Mouse (Mus musculus) left cerebral cortex, adult 9 months (tissue): ENCODE results near the gene Sec22b.

Experiments
- DNase-seq, 2 experiments: peaks; one replicate each; pipeline ENCODE4 v3.0.0; 2022; ENCODE audit warnings: low spot score in 2 of 2

The Sec22b gene

GRCm38 (mm10) chr3:97909737-97910136 is 8.7 kb downstream of the Sec22b start:
- no peak for DNase-seq

GRCm38 (mm10) chr3:97911093-97911492 is 10.1 kb downstream of the Sec22b start:
- DNase-seq = no peak

- no peak for DNase-seq
These were observed 14.1 kb downstream of the Sec22b start for GRCm38 (mm10) chr3:97915081-97915480.

GRCm38 (mm10) chr3:97918885-97919550 is 18.0 kb downstream of the Sec22b start:
- DNase-seq = no peak

GRCm38 (mm10) chr3:97925246-97925645 is 24.3 kb downstream of the Sec22b start:
- peak in 1 of 2 experiments; percentile 25 for DNase-seq

- no peak for DNase-seq
These were observed 26.3 kb downstream of the Sec22b start for GRCm38 (mm10) chr3:97927322-97927721.

- peak in 1 of 2 experiments; percentile 89 for DNase-seq
These were observed 28.2 kb downstream of the Sec22b start for GRCm38 (mm10) chr3:97928968-97929858.

- DNase-seq = no peak
These were observed 29.3 kb downstream of the Sec22b start for GRCm38 (mm10) chr3:97930141-97930786.

GRCm38 (mm10) chr3:97930787-97931158 is 29.8 kb downstream of the Sec22b start:
- DNase-seq = no peak

GRCm38 (mm10) chr3:97931310-97931885 is 30.4 kb downstream of the Sec22b start:
- peak; percentile 35 to 77 for DNase-seq

- DNase-seq = no peak
These were observed 31.1 kb downstream of the Sec22b start for GRCm38 (mm10) chr3:97932131-97932530.

GRCm38 (mm10) chr3:97932771-97933170 is 31.8 kb downstream of the Sec22b start:
- DNase-seq = no peak

GRCm38 (mm10) chr3:97933251-97933650 is 32.3 kb downstream of the Sec22b start:
- no peak for DNase-seq

GRCm38 (mm10) chr3:97933811-97934210 is 32.8 kb downstream of the Sec22b start:
- DNase-seq = no peak

- no peak for DNase-seq
These were observed 33.6 kb downstream of the Sec22b start for GRCm38 (mm10) chr3:97934331-97935300.

GRCm38 (mm10) chr3:97937068-97937944 is 36.3 kb downstream of the Sec22b start:
- no peak for DNase-seq

GRCm38 (mm10) chr3:97937945-97938266 is 36.9 kb downstream of the Sec22b start:
- DNase-seq = no peak

- no peak for DNase-seq
These were observed 38.0 kb downstream of the Sec22b start for GRCm38 (mm10) chr3:97938814-97939526.
